Mouse (Mus musculus) gastrocnemius, adult 2 months (tissue): Measurements from ENCODE around the gene Cyth1. TPM values are rescaled to one million over a fixed set of nuclear protein-coding genes. Genes with fewer than 3 reads are reported as not detected.
A peak's percentile ranks its signal among the peaks of the same experiment; 100 is the strongest.

Source experiments
- DNase-seq: peaks from one replicate; pipeline ENCODE4 v3.0.0; 2022
- H3K27ac ChIP-seq: fragments of 200-600 bp; 2 replicates; pipeline ENCODE4 v1.8.1; 2022; ENCODE audit warnings: mild to moderate bottlenecking
- H3K4me3 ChIP-seq: fragments of 200-600 bp; 2 replicates; pipeline ENCODE4 v1.8.1; 2022; ENCODE audit warnings: mild to moderate bottlenecking, moderate library complexity
- CTCF ChIP-seq: fragments of 200-600 bp; IDR thresholded peaks from 2 replicates; pipeline ENCODE4 v1.8.1; 2022; ENCODE audit warnings: antibody characterized with exemption, mild to moderate bottlenecking, moderate library complexity
- intact Hi-C: fragments of 180-260 bp; cut with DNase I; formaldehyde crosslinking; loops from one replicate; pipeline ENCODE4 v1.15.1; 2025
- total RNA-seq, 2 experiments: library from RNA; stranded (reverse); gene quantifications; 2 replicates each; pipeline ENCODE4 v1.2.3; 2021

The Cyth1 gene
- total RNA-seq, 2 experiments from 2014 or later, result 28.6 to 49.6 TPM

GRCm38 (mm10) chr11:118200834-118201830 lies 47.3 kb downstream of the Cyth1 start:
- intact Hi-C loops, result no loop called here
- no peak for TF ChIP-seq CTCF
- Histone ChIP-seq H3K4me3 (peak overlapping the region; percentile 73), H3K27ac (peak overlapping the region; percentile 92)
- no peak for DNase-seq

- no peak for DNase-seq
- Histone ChIP-seq H3K27ac (peak overlapping the region; percentile 92), H3K4me3 (peak overlapping the region; percentile 58)
- intact Hi-C loops, result no loop called here
- no peak for TF ChIP-seq CTCF
Measured at GRCm38 (mm10) chr11:118198296-118198600, 50.1 kb downstream of the Cyth1 start.

GRCm38 (mm10) chr11:118197508-118198295 lies 50.7 kb downstream of the Cyth1 start:
- H3K27ac ChIP-seq, result peak overlapping the region; percentile 92
- peak; percentile 51 for TF ChIP-seq CTCF
- peak; percentile 58 for DNase-seq
- intact Hi-C loops, result no loop called here
- peak overlapping the region; percentile 58 for H3K4me3 ChIP-seq

DNA sequence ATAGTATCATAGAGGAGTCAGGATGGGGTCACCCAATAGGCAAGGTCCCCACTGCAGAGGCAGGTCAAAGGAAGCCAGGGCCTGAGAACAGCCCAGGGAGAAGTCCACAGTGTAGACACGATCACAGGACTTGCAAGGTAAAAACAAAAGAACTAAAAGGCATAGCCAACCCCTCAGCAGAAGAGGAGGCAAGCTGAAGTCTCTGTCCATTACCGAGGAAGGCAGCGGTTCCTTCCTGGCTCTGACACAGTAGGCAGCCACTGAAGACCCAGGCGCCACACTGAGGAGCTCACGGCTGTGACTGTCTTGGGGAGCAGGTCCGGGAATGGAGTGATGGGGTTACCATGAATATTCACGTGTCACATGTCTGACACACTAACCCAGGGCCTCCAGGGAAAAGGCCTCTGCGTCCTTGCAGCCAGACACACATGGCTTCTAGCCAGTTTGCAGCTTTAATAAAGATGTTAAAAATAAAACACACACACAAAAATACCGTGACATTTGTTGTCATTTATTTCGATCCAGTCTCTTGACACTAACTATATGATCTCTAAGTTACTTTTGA lies 51.5 kb downstream of the Cyth1 start:
- no peak for TF ChIP-seq CTCF
- Histone ChIP-seq H3K4me3 (peak overlapping the region; percentile 58; the same call in 1 of the 2 replicates), H3K27ac (peak overlapping the region; percentile 92)
- intact Hi-C loops, result no loop called here
- DNase-seq, result peak; percentile 55

- peak; percentile 28 for TF ChIP-seq CTCF
- H3K27ac ChIP-seq, result peak overlapping the region; percentile 92
- intact Hi-C loops, result loop anchor here (2.0 kb wide), 1 partner anchor 23 kb away; no protein-coding TSS in a partner anchor
Measured at GRCm38 (mm10) chr11:118193390-118194147, 54.8 kb downstream of the Cyth1 start.

GRCm38 (mm10) chr11:118192973-118193372 lies 55.4 kb downstream of the Cyth1 start:
- DNase-seq, result no peak
- TF ChIP-seq CTCF, result no peak
- Histone ChIP-seq H3K4me3 (peak overlapping the region; percentile 44), H3K27ac (peak overlapping the region; percentile 92)
- intact Hi-C loops, result loop anchor here (2.0 kb wide), 1 partner anchor 24 kb away; no protein-coding TSS in a partner anchor

More at GRCm38 (mm10) chr11:118193390-118194147, 54.8 kb downstream of the Cyth1 start:
- peak; percentile 88 for DNase-seq
- peak overlapping the region; percentile 44 for H3K4me3 ChIP-seq

- intact Hi-C loops, result no loop called here
- Histone ChIP-seq H3K4me3 (no peak overlapping the region), H3K27ac (no peak overlapping the region)
- no peak for DNase-seq
- no peak for TF ChIP-seq CTCF
Measured at GRCm38 (mm10) chr11:118182768-118183167, 65.6 kb downstream of the Cyth1 start.

- H3K27ac ChIP-seq, result no peak overlapping the region
- TF ChIP-seq CTCF, result no peak
- no peak overlapping the region for H3K4me3 ChIP-seq
- intact Hi-C loops, result no loop called here
- no peak for DNase-seq
Measured at GRCm38 (mm10) chr11:118182353-118182752, 66.0 kb downstream of the Cyth1 start.

GRCm38 (mm10) chr11:118180199-118180598 lies 68.2 kb downstream of the Cyth1 start:
- no peak overlapping the region for H3K27ac ChIP-seq
- H3K4me3 ChIP-seq, result no peak overlapping the region
- intact Hi-C loops, result no loop called here
- TF ChIP-seq CTCF, result no peak
- no peak for DNase-seq

DNA sequence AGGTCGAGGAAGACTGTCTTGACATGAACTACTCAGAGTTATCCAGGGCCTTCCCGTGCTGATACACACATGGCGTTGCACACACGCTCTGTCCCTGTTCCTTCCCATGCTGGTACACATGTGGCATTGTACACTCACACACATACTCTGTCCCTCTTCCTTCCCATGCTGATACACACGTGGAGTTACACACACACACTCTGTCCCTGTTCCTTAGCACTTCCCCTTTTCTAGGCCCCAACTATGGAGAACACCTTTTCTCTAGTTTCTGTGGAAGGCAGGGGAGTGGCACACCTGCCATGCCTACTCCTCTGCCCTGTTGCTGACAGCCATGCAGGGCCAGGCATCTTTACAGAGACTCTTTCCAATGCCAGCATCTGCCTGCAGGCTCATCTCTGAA lies 70.2 kb downstream of the Cyth1 start:
- intact Hi-C loops, result no loop called here
- no peak for DNase-seq
- TF ChIP-seq CTCF, result no peak
- H3K4me3 ChIP-seq, result no peak overlapping the region
- H3K27ac ChIP-seq, result no peak overlapping the region

DNA sequence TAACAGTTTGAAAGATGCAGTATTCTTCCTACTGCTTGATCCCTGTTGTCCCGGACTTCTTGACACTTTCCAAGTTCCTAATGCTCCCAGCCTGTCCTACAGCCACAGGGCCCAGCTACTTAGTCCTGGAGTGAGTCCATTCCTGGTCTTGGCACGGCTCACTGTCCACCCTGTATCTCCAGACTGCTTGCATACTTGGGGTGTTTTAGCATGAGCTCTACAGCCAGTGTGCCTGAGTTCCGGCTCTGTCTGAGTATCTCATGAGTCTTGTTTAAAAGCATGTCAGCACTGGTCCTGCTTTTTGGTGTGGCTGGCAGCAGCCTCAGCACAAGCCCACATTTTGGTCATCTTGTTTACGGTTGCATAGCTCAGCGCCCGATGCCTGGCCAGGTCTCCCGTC lies 73.6 kb downstream of the Cyth1 start:
- no peak for TF ChIP-seq CTCF
- no peak overlapping the region for H3K27ac ChIP-seq
- H3K4me3 ChIP-seq, result no peak overlapping the region
- DNase-seq, result no peak
- intact Hi-C loops, result no loop called here

- H3K4me3 ChIP-seq, result no peak overlapping the region
- DNase-seq, result no peak
- intact Hi-C loops, result no loop called here
- no peak for TF ChIP-seq CTCF
- H3K27ac ChIP-seq, result no peak overlapping the region
Measured at GRCm38 (mm10) chr11:118172768-118173167, 75.6 kb downstream of the Cyth1 start.
